Mouse (Mus musculus): ENCODE data around the gene Slc4a4. TPM values are rescaled to one million over a fixed set of nuclear protein-coding genes. Genes with fewer than 3 reads are reported as not detected.

Gene Slc4a4
- polyA plus RNA-seq, 1 experiment: 53.7 TPM

- Histone ChIP-seq H3K4me1 (ENCODE audit: control insufficient read depth, insufficient read depth, low read length) (no peaks in the 10 kb centered on the region), H3K4me3 (ENCODE audit: insufficient read depth, low read length) (no peak overlapping the region), H3K27ac (ENCODE audit: insufficient read depth, low read length) (no peak overlapping the region)
- TF ChIP-seq POLR2A (IDR thresholded peaks at IDR 0.05; ENCODE audit: extremely low read depth, insufficient read depth, low read length): no peak
- TF ChIP-seq CTCF (IDR thresholded peaks at IDR 0.05; ENCODE audit: extremely low read depth, insufficient read depth, low read length): no peak
Measured at GRCm38 (mm10) chr5:88907615-88908014, 21.0 kb downstream of the Slc4a4 start.

GRCm38 (mm10) chr5:88912629-88913028 lies 26.0 kb downstream of the Slc4a4 start:
- Histone ChIP-seq H3K4me1 (ENCODE audit: control insufficient read depth, insufficient read depth, low read length) (no peaks in the 10 kb centered on the region), H3K4me3 (ENCODE audit: insufficient read depth, low read length) (no peak overlapping the region), H3K27ac (ENCODE audit: insufficient read depth, low read length) (no peak overlapping the region)
- no peak for TF ChIP-seq POLR2A (IDR thresholded peaks at IDR 0.05; ENCODE audit: extremely low read depth, insufficient read depth, low read length)
- no peak for TF ChIP-seq CTCF (IDR thresholded peaks at IDR 0.05; ENCODE audit: extremely low read depth, insufficient read depth, low read length)

- Histone ChIP-seq H3K4me3 (ENCODE audit: insufficient read depth, low read length) (no peak overlapping the region), H3K4me1 (ENCODE audit: control insufficient read depth, insufficient read depth, low read length) (no peaks in the 10 kb centered on the region), H3K27ac (ENCODE audit: insufficient read depth, low read length) (no peak overlapping the region)
- TF ChIP-seq CTCF (IDR thresholded peaks at IDR 0.05; ENCODE audit: extremely low read depth, insufficient read depth, low read length) (no peak), POLR2A (IDR thresholded peaks at IDR 0.05; ENCODE audit: extremely low read depth, insufficient read depth, low read length) (no peak)
Measured at GRCm38 (mm10) chr5:88915082-88915481, 28.5 kb downstream of the Slc4a4 start.

GRCm38 (mm10) chr5:88916501-88916971 lies 29.9 kb downstream of the Slc4a4 start:
- TF ChIP-seq CTCF (IDR thresholded peaks at IDR 0.05; ENCODE audit: extremely low read depth, insufficient read depth, low read length): no peak
- no peak for TF ChIP-seq POLR2A (IDR thresholded peaks at IDR 0.05; ENCODE audit: extremely low read depth, insufficient read depth, low read length)
- Histone ChIP-seq H3K4me1 (ENCODE audit: control insufficient read depth, insufficient read depth, low read length) (no peaks in the 10 kb centered on the region), H3K27ac (ENCODE audit: insufficient read depth, low read length) (no peak overlapping the region), H3K4me3 (ENCODE audit: insufficient read depth, low read length) (no peak overlapping the region)

- H3K4me1 ChIP-seq (ENCODE audit: control insufficient read depth, insufficient read depth, low read length): no peaks in the 10 kb centered on the region
- no peak overlapping the region for H3K27ac ChIP-seq (ENCODE audit: insufficient read depth, low read length)
- no peak overlapping the region for H3K4me3 ChIP-seq (ENCODE audit: insufficient read depth, low read length)
- no peak for TF ChIP-seq POLR2A (IDR thresholded peaks at IDR 0.05; ENCODE audit: extremely low read depth, insufficient read depth, low read length)
- no peak for TF ChIP-seq CTCF (IDR thresholded peaks at IDR 0.05; ENCODE audit: extremely low read depth, insufficient read depth, low read length)
Measured at GRCm38 (mm10) chr5:88917221-88917620, 30.6 kb downstream of the Slc4a4 start.

GRCm38 (mm10) chr5:88917630-88918029 lies 31.0 kb downstream of the Slc4a4 start:
- Histone ChIP-seq H3K27ac (ENCODE audit: insufficient read depth, low read length) (no peak overlapping the region), H3K4me3 (ENCODE audit: insufficient read depth, low read length) (no peak overlapping the region), H3K4me1 (ENCODE audit: control insufficient read depth, insufficient read depth, low read length) (no peaks in the 10 kb centered on the region)
- TF ChIP-seq POLR2A (IDR thresholded peaks at IDR 0.05; ENCODE audit: extremely low read depth, insufficient read depth, low read length) (no peak), CTCF (IDR thresholded peaks at IDR 0.05; ENCODE audit: extremely low read depth, insufficient read depth, low read length) (no peak)

GRCm38 (mm10) chr5:88918538-88918937 lies 31.9 kb downstream of the Slc4a4 start:
- no peak overlapping the region for H3K27ac ChIP-seq (ENCODE audit: insufficient read depth, low read length)
- no peak overlapping the region for H3K4me3 ChIP-seq (ENCODE audit: insufficient read depth, low read length)
- H3K4me1 ChIP-seq (ENCODE audit: control insufficient read depth, insufficient read depth, low read length): no peaks in the 10 kb centered on the region
- no peak for TF ChIP-seq POLR2A (IDR thresholded peaks at IDR 0.05; ENCODE audit: extremely low read depth, insufficient read depth, low read length)
- TF ChIP-seq CTCF (IDR thresholded peaks at IDR 0.05; ENCODE audit: extremely low read depth, insufficient read depth, low read length): no peak

- no peak for TF ChIP-seq POLR2A (IDR thresholded peaks at IDR 0.05; ENCODE audit: extremely low read depth, insufficient read depth, low read length)
- TF ChIP-seq CTCF (IDR thresholded peaks at IDR 0.05; ENCODE audit: extremely low read depth, insufficient read depth, low read length): no peak
Measured at GRCm38 (mm10) chr5:88925576-88925975, 39.0 kb downstream of the Slc4a4 start.

GRCm38 (mm10) chr5:88928201-88928916 lies 41.7 kb downstream of the Slc4a4 start:
- H3K27ac ChIP-seq (ENCODE audit: insufficient read depth, low read length): no peak overlapping the region
- H3K4me3 ChIP-seq (ENCODE audit: insufficient read depth, low read length): no peak overlapping the region
- H3K4me1 ChIP-seq (ENCODE audit: control insufficient read depth, insufficient read depth, low read length): peaks cover 7% of the 10 kb centered on the region
- TF ChIP-seq POLR2A (IDR thresholded peaks at IDR 0.05; ENCODE audit: extremely low read depth, insufficient read depth, low read length): no peak
- peak; percentile 76 for TF ChIP-seq CTCF (IDR thresholded peaks at IDR 0.05; ENCODE audit: extremely low read depth, insufficient read depth, low read length)

More at GRCm38 (mm10) chr5:88925576-88925975, 39.0 kb downstream of the Slc4a4 start:
- Histone ChIP-seq H3K27ac (ENCODE audit: insufficient read depth, low read length) (no peak overlapping the region), H3K4me3 (ENCODE audit: insufficient read depth, low read length) (no peak overlapping the region), H3K4me1 (ENCODE audit: control insufficient read depth, insufficient read depth, low read length) (0 out of 2 replicates have a peak, but pooled peaks cover 3% of the 10 kb centered on the region)
